20 mouse cellular contexts compared by ENCODE assay signal in genomic region chr2:131385176-131385575, GRCm38 (mm10).
"Had no signal": no experiment of that assay in that cellular context is flagged by ENCODE, and none has a peak within 500 bp of the region (broad histone marks: within the 10 kb centered on the region; RNA-seq: fewer than 3 reads in every experiment).

No protein-coding gene starts in this region.

- H3K36me3 ChIP-seq: limb, embryonic 12.5 days; liver, embryonic 13.5 days; lung, embryonic 15.5 days; neural tube, embryonic 13.5 days had no signal

- H3K4me3 ChIP-seq: limb, embryonic 12.5 days; liver, embryonic 13.5 days; lung, embryonic 15.5 days; megakaryocyte, embryonic 14.5 days; neural tube, embryonic 13.5 days had no signal

- H3K27ac ChIP-seq: kidney, postnatal 0 days; limb, embryonic 12.5 days; liver, embryonic 13.5 days; lung, embryonic 15.5 days; macrophage; neural tube, embryonic 13.5 days had no signal

- ATAC-seq: liver, postnatal 0 days; midbrain, embryonic 16.5 days had no signal

- H3K27me3 ChIP-seq: limb, embryonic 12.5 days; liver, embryonic 13.5 days; lung, embryonic 15.5 days; neural tube, embryonic 13.5 days had no signal

- H3K4me2 ChIP-seq: limb, embryonic 12.5 days; liver, embryonic 13.5 days; lung, embryonic 15.5 days; midbrain, embryonic 11.5 days; neural tube, embryonic 13.5 days had no signal

- H3K9ac ChIP-seq: limb, embryonic 12.5 days; liver, embryonic 13.5 days; liver, postnatal 0 days; lung, embryonic 15.5 days; neural tube, embryonic 13.5 days had no signal

- DNase-seq: kidney, adult 11 months; kidney, adult 9 months; kidney, postnatal 36 days; liver; liver, embryonic 13.5 days; liver, postnatal 0 days; lung, postnatal 14 days; retina, postnatal 1 day; right cerebral cortex, postnatal 4 days; spleen, adult 18-20 months; thymus, adult 18-20 months; thymus, postnatal 14 days had no signal

- H3K4me1 ChIP-seq: limb, embryonic 12.5 days; liver, embryonic 13.5 days; lung, embryonic 15.5 days; neural tube, embryonic 13.5 days had no signal

- H3K9me3 ChIP-seq: limb, embryonic 12.5 days; liver, embryonic 13.5 days; lung, embryonic 15.5 days; neural tube, embryonic 13.5 days had no signal
